Mouse (Mus musculus): ENCODE results near the gene Chmp4b. TPM values are rescaled to one million over a fixed set of nuclear protein-coding genes. Genes with fewer than 3 reads are reported as not detected.
A peak's percentile ranks its signal among the peaks of the same experiment; 100 is the strongest.

The Chmp4b gene
- polyA plus RNA-seq, 1 experiment from 2014 or later, result 18.0 TPM

DNA sequence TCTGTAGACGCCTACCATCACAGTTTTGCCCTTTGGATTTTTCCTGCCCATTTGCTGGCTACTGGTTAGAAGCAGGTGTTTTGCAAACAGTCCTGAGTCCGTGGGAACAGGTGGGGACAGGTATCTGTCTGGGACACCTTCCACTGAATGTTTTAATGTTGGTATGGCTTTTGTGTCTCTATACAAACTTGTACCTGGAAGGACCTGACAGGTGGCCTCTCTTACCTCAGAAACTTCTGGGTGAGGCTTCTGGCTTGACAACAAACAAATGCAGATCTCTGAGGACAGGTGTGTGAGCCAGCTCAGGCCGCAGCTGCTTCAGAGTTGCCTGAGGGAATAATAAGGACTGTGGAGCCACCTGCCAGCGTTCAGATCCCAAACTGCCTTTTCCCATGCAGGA, 12.4 kb upstream of the Chmp4b start:
- Histone ChIP-seq H3K9me3 (ENCODE audit: low read length) (0 out of 2 replicates have a peak, but pooled peaks cover 5% of the 10 kb centered on the region), H3K27ac (ENCODE audit: low read length) (no peak overlapping the region), H3K4me1 (ENCODE audit: insufficient read depth, low read length) (no peaks in the 10 kb centered on the region), H3K4me3 (ENCODE audit: low read length) (no peak overlapping the region), H3K36me3 (ENCODE audit: insufficient read depth, low read length) (peaks cover 22% of the 10 kb centered on the region), H3K27me3 (ENCODE audit: insufficient read depth, low read length) (no peaks in the 10 kb centered on the region), H3K9ac (replicated peaks; ENCODE audit: low read length) (no peak overlapping the region), H3K4me2 (replicated peaks; ENCODE audit: low read depth, low read length) (no peak overlapping the region)
- 88% methylated on average over 4 of the region's 4 CpGs for WGBS
- ATAC-seq (ENCODE audit: low FRiP score, low TSS enrichment), result no peak

DNA sequence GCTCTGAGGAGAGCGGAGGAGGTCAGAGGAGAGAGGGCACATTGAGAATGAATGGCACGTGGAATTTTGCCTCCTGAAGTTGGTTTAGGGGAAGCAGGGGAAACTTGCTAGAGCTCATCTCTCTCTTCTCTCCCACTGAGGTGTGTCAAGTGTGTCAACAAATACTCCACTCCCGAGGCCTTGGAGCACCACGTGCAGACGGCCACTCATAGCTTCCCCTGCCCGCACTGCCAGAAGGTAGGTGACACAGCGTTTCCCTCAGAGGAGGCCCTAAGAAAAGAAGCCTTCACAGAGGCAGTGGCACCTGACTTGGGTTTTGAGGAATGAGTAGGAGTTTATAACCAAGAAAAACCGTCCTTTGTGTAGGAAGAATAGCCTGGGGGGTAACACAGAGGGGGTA, 10.3 kb upstream of the Chmp4b start:
- Histone ChIP-seq H3K4me2 (replicated peaks; ENCODE audit: low read depth, low read length) (no peak overlapping the region), H3K9me3 (ENCODE audit: low read length) (0 out of 2 replicates have a peak, but pooled peaks cover 5% of the 10 kb centered on the region), H3K4me1 (ENCODE audit: insufficient read depth, low read length) (no peaks in the 10 kb centered on the region), H3K27ac (ENCODE audit: low read length) (no peak overlapping the region), H3K27me3 (ENCODE audit: insufficient read depth, low read length) (no peaks in the 10 kb centered on the region), H3K4me3 (ENCODE audit: low read length) (no peak overlapping the region), H3K36me3 (ENCODE audit: insufficient read depth, low read length) (peaks cover 26% of the 10 kb centered on the region), H3K9ac (replicated peaks; ENCODE audit: low read length) (no peak overlapping the region)
- ATAC-seq (ENCODE audit: low FRiP score, low TSS enrichment), result no peak
- WGBS, result 74% methylated on average over 8 of the region's 8 CpGs

- H3K4me1 ChIP-seq (ENCODE audit: insufficient read depth, low read length), result no peaks in the 10 kb centered on the region
- H3K4me2 ChIP-seq (replicated peaks; ENCODE audit: low read depth, low read length), result 0 out of 2 replicates have a peak overlapping the region, but pooled peaks have one; percentile 22
- 0 out of 2 replicates have a peak, but pooled peaks cover 5% of the 10 kb centered on the region for H3K9me3 ChIP-seq (ENCODE audit: low read length)
- H3K9ac ChIP-seq (replicated peaks; ENCODE audit: low read length), result no peak overlapping the region
- peak; percentile 71 for ATAC-seq (ENCODE audit: low FRiP score, low TSS enrichment)
- H3K36me3 ChIP-seq (ENCODE audit: insufficient read depth, low read length), result peaks cover 24% of the 10 kb centered on the region
- H3K27ac ChIP-seq (ENCODE audit: low read length), result peak overlapping the region; percentile 89
- H3K27me3 ChIP-seq (ENCODE audit: insufficient read depth, low read length), result no peaks in the 10 kb centered on the region
- H3K4me3 ChIP-seq (ENCODE audit: low read length), result peak overlapping the region; percentile 11
- 84% methylated on average over 9 of the region's 9 CpGs for WGBS
Observed at GRCm38 (mm10) chr2:154642005-154642459, 9.5 kb upstream of the Chmp4b start.

DNA sequence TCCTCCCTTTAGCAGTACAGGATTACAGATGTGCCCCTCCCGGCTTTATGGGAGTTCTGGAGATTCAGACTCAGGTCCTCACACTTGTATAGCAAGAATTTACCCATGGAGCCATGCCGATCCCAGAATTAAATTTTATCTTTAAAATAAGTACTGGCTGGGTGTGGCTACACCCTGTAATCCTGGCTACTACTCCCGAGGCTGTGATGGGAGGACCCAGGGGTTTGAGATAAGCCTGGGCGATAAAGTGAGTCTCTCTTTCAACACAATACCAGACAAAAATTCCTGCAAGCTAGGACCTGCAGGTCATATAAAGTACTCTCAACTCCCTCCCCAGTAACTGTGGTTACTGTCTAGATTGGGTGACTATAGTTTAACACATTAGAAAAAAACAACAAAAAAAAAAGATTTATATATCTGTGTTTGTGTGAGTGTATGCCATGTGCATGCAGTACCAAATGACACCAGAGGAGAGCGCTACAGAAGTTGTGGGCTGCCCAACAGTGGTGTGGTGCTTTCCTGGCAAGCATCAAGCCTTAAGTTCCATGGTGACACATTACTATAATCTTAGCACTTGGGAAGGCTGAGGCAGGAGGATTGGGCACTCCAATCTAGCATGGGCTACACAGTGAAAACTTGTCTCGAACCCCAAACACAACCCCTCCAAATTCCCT, 8.7 kb upstream of the Chmp4b start:
- no peak overlapping the region for H3K9ac ChIP-seq (replicated peaks; ENCODE audit: low read length)
- no peaks in the 10 kb centered on the region for H3K27me3 ChIP-seq (ENCODE audit: insufficient read depth, low read length)
- no peaks in the 10 kb centered on the region for H3K4me1 ChIP-seq (ENCODE audit: insufficient read depth, low read length)
- H3K9me3 ChIP-seq (ENCODE audit: low read length), result 0 out of 2 replicates have a peak, but pooled peaks cover 5% of the 10 kb centered on the region
- H3K36me3 ChIP-seq (ENCODE audit: insufficient read depth, low read length), result peaks cover 23% of the 10 kb centered on the region
- H3K4me2 ChIP-seq (replicated peaks; ENCODE audit: low read depth, low read length), result no peak overlapping the region
- 0 out of 2 replicates have a peak, but pooled peaks have one; percentile 1 for ATAC-seq (ENCODE audit: low FRiP score, low TSS enrichment)
- H3K4me3 ChIP-seq (ENCODE audit: low read length), result no peak overlapping the region
- peak overlapping the region; percentile 89 for H3K27ac ChIP-seq (ENCODE audit: low read length)
- 70% methylated on average over 6 of the region's 6 CpGs for WGBS

GRCm38 (mm10) chr2:154646634-154647033, 4.9 kb upstream of the Chmp4b start:
- no peak for ATAC-seq (ENCODE audit: low FRiP score, low TSS enrichment)
- H3K9ac ChIP-seq (replicated peaks; ENCODE audit: low read length), result no peak overlapping the region
- H3K4me3 ChIP-seq (ENCODE audit: low read length), result no peak overlapping the region
- H3K4me2 ChIP-seq (replicated peaks; ENCODE audit: low read depth, low read length), result no peak overlapping the region
- 78% methylated on average over 5 of the region's 5 CpGs for WGBS
- no peaks in the 10 kb centered on the region for H3K9me3 ChIP-seq (ENCODE audit: low read length)
- peaks cover 10% of the 10 kb centered on the region for H3K36me3 ChIP-seq (ENCODE audit: insufficient read depth, low read length)
- no peaks in the 10 kb centered on the region for H3K4me1 ChIP-seq (ENCODE audit: insufficient read depth, low read length)
- H3K27me3 ChIP-seq (ENCODE audit: insufficient read depth, low read length), result no peaks in the 10 kb centered on the region
- no peak overlapping the region for H3K27ac ChIP-seq (ENCODE audit: low read length)

- ATAC-seq (ENCODE audit: low FRiP score, low TSS enrichment), result no peak
- no peaks in the 10 kb centered on the region for H3K4me1 ChIP-seq (ENCODE audit: insufficient read depth, low read length)
- H3K9ac ChIP-seq (replicated peaks; ENCODE audit: low read length), result no peak overlapping the region
- peaks cover 10% of the 10 kb centered on the region for H3K36me3 ChIP-seq (ENCODE audit: insufficient read depth, low read length)
- H3K4me2 ChIP-seq (replicated peaks; ENCODE audit: low read depth, low read length), result no peak overlapping the region
- H3K9me3 ChIP-seq (ENCODE audit: low read length), result no peaks in the 10 kb centered on the region
- H3K4me3 ChIP-seq (ENCODE audit: low read length), result no peak overlapping the region
- 25% methylated on average over 3 of the region's 3 CpGs for whole genome bisulfite sequencing
- H3K27me3 ChIP-seq (ENCODE audit: insufficient read depth, low read length), result no peaks in the 10 kb centered on the region
- H3K27ac ChIP-seq (ENCODE audit: low read length), result no peak overlapping the region
Observed at GRCm38 (mm10) chr2:154648086-154648485, 3.4 kb upstream of the Chmp4b start.

- H3K9me3 ChIP-seq (ENCODE audit: low read length), result no peaks in the 10 kb centered on the region
- H3K4me2 ChIP-seq (replicated peaks; ENCODE audit: low read depth, low read length), result no peak overlapping the region
- H3K4me1 ChIP-seq (ENCODE audit: insufficient read depth, low read length), result no peaks in the 10 kb centered on the region
- no peaks in the 10 kb centered on the region for H3K36me3 ChIP-seq (ENCODE audit: insufficient read depth, low read length)
- no peak for ATAC-seq (ENCODE audit: low FRiP score, low TSS enrichment)
- H3K27ac ChIP-seq (ENCODE audit: low read length), result peak overlapping the region; percentile 93; the same call in 1 of the 2 replicates
- no peak overlapping the region for H3K4me3 ChIP-seq (ENCODE audit: low read length)
- H3K9ac ChIP-seq (replicated peaks; ENCODE audit: low read length), result no peak overlapping the region
- H3K27me3 ChIP-seq (ENCODE audit: insufficient read depth, low read length), result no peaks in the 10 kb centered on the region
- 82% methylated on average over 3 of the region's 3 CpGs for WGBS
Observed at GRCm38 (mm10) chr2:154650404-154650803, 1.1 kb upstream of the Chmp4b start.

- H3K36me3 ChIP-seq (ENCODE audit: insufficient read depth, low read length), result no peaks in the 10 kb centered on the region
- H3K9ac ChIP-seq (replicated peaks; ENCODE audit: low read length), result no peak overlapping the region
- H3K4me1 ChIP-seq (ENCODE audit: insufficient read depth, low read length), result peaks cover 17% of the 10 kb centered on the region
- 95% methylated on average over 12 of the region's 12 CpGs for WGBS
- no peaks in the 10 kb centered on the region for H3K27me3 ChIP-seq (ENCODE audit: insufficient read depth, low read length)
- no peak overlapping the region for H3K4me2 ChIP-seq (replicated peaks; ENCODE audit: low read depth, low read length)
- ATAC-seq (ENCODE audit: low FRiP score, low TSS enrichment), result no peak
- no peak overlapping the region for H3K27ac ChIP-seq (ENCODE audit: low read length)
- no peaks in the 10 kb centered on the region for H3K9me3 ChIP-seq (ENCODE audit: low read length)
- H3K4me3 ChIP-seq (ENCODE audit: low read length), result no peak overlapping the region
Observed at GRCm38 (mm10) chr2:154654976-154655375, 3.5 kb downstream of the Chmp4b start.

- peak overlapping the region; percentile 40 for H3K9ac ChIP-seq (replicated peaks; ENCODE audit: low read length)
- H3K36me3 ChIP-seq (ENCODE audit: insufficient read depth, low read length), result no peaks in the 10 kb centered on the region
- H3K4me2 ChIP-seq (replicated peaks; ENCODE audit: low read depth, low read length), result peak overlapping the region; percentile 52; the same call in 1 of the 2 replicates
- H3K4me1 ChIP-seq (ENCODE audit: insufficient read depth, low read length), result peaks cover 17% of the 10 kb centered on the region
- no peaks in the 10 kb centered on the region for H3K27me3 ChIP-seq (ENCODE audit: insufficient read depth, low read length)
- H3K9me3 ChIP-seq (ENCODE audit: low read length), result no peaks in the 10 kb centered on the region
- 45% methylated on average over 2 of the region's 2 CpGs for WGBS
- ATAC-seq (ENCODE audit: low FRiP score, low TSS enrichment), result no peak
- peak overlapping the region; percentile 21; the same call in 1 of the 2 replicates for H3K27ac ChIP-seq (ENCODE audit: low read length)
- no peak overlapping the region for H3K4me3 ChIP-seq (ENCODE audit: low read length)
Observed at GRCm38 (mm10) chr2:154655878-154656414, 4.4 kb downstream of the Chmp4b start.
